Mouse (Mus musculus): ENCODE data around the gene Oprm1.
"Not testable (repeated sequence)": the region's sequence is repeated elsewhere in the genome, so short reads cannot be mapped to it uniquely, and the experiment has no call there.

Oprm1 gene

DNA sequence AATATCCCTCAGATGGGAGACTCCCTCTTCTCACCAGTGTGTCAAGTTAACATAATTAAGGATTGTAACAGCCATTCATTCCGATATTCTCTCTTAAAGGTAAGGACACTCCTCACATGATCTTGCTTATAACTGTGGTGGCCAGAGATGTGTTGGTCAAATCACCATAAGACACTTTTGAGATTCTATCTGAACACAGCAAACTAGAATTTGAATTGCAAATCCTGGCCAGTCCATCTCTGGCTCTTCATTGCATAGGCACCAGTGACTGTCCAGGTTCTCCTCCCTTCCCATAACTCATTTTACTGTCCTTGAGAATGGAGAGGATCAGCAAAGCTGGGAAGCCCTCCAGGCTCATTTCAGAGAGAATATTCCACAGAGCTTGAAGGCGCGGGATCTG lies at the start of gene Oprm1:
Oprm1 (plus strand) TSS at position 301 of the 400 bp plus-strand sequence.
- no peak for DNase-seq (ENCODE audit: low read depth, low spot score)

DNA sequence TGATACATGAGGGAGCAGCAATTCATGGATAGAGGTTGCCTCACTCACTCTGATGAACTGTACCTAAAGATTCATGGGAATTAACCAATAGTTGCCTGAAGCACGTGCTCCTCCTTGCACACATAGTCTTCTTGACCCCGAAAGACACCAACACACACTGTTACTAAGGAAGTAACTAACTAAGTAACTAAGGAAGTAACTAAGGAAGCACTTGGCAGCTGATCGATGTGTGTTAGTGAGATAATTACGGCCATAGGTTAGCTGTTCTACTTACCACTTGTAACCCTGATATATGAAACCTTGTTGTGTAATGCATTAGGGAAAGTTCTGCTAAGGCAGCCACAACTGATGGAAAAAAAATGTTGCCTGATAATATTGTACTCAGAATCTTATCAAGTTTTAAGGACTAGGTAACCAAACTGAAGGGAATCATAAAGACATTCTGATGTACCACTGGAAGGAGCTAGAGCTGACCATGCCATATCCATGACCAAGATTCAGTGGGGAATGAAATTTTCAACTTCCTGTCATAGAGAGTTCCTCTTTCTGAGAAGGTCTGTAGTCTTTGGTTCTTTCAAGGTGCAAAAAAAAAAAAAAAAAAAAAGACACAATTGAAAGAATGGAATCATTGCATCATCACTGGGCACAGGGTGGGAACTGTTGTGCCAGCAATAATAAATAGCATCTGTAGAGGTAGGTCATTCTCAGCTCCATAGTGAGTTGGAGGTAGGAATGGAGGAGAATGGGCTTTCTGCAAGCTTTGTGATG lies 40.9 kb upstream of the Oprm1 start:
- DNase-seq (ENCODE audit: low read depth, low spot score): no peak

DNA sequence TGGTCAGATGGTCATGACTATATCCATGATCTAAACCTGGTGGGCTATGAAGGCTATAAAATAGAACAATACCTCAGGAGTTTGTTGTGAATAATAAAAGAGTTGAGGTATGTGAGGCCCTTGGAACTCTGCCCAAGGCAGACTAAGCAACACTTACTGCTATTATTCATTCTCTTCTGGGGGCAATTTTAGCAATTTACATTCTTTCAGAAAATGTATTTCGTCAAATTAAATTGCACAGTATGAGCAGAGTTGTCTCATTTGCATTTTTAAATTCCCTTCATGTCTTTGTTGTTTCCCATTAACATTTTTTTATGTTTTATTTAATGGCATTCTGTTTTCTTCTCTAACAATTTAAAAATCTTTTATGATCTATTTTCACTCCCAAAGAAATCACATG lies 34.5 kb upstream of the Oprm1 start:
- DNase-seq (ENCODE audit: low read depth, low spot score): no peak

DNA sequence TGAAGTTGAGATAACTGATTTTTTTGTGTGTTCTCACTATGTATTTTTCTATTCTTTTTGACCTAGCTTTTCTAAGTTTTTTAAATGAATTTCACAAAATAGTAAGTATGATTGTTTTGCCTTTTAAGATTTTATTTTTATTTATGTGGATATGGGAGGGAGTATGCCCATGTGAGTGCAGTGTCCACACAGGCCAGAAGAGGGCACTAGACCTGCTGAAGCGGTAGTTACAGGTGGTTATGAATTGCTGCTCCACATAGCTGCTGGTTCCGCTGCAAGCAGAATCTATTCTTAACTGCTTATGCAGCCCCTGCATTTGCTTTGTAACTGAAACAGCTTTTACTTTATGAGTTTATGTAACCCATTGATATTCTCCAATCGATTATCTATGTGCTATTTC lies 29.8 kb upstream of the Oprm1 start:
- DNase-seq (ENCODE audit: low read depth, low spot score): peak; percentile 2

DNA sequence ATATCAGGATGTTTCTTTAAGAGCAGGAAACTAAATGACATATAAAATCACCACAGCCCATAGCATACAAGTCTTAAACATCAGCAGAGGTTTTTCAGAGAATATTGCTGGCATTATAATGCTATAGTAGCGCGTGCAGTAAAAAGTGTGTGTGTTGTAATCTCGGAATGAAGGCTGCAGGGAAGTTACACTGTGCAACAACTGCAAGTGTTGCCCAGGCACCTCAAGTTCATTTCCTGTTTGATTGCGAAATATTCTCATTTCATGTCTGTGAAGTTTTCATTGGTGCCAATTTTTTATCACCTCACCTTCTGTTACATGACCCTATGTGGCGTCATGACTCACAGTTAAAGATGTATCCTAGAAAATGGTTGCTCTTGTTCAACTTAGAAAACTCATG lies 4.9 kb upstream of the Oprm1 start:
- DNase-seq (ENCODE audit: low read depth, low spot score): no peak

DNA sequence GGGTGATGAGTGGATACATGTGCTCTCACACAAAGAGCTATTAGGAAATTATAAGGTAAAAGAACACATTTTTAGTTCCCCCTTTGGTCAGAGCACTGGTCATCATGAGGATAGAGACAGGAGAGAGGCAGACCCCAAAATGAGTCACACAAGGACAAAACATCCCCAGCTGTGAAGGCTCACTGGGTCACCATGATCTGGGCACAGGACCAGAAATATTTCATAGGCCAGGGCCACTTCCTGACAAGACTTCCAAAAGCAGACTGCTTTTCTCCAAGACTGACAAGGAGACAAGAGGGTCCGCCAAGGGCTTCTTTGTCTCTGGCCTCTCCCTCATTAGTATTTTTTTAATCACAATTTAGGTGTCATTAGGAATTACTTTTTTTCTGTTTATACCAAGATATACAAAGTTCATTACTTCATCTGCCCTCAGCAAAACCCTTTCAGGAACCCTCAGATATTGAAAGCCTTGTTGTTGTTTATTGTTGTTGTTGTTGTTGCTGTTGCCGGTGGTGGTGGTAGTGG lies 3.0 kb downstream of the Oprm1 start, which contains the start of gene Gm10945:
Gm10945 (minus strand) TSS at position 475 of the 525 bp plus-strand sequence.
- no peak for DNase-seq (ENCODE audit: low read depth, low spot score)

DNA sequence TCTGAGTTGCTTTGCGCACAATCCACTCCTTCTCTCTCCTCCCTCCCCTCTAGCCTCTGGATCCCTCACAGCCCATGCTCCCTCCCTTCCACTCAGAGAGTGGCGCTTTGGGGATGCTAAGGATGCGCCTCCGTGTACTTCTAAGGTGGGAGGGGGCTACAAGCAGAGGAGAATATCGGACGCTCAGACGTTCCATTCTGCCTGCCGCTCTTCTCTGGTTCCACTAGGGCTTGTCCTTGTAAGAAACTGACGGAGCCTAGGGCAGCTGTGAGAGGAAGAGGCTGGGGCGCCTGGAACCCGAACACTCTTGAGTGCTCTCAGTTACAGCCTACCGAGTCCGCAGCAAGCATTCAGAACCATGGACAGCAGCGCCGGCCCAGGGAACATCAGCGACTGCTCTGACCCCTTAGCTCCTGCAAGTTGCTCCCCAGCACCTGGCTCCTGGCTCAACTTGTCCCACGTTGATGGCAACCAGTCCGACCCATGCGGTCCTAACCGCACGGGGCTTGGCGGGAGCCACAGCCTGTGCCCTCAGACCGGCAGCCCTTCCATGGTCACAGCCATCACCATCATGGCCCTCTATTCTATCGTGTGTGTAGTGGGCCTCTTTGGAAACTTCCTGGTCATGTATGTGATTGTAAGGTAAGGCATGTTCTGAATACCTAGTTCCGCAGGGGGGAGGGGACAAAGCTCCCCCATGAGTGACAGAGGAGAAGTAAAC lies 30.4 kb downstream of the Oprm1 start:
- no peak for DNase-seq (ENCODE audit: low read depth, low spot score)

DNA sequence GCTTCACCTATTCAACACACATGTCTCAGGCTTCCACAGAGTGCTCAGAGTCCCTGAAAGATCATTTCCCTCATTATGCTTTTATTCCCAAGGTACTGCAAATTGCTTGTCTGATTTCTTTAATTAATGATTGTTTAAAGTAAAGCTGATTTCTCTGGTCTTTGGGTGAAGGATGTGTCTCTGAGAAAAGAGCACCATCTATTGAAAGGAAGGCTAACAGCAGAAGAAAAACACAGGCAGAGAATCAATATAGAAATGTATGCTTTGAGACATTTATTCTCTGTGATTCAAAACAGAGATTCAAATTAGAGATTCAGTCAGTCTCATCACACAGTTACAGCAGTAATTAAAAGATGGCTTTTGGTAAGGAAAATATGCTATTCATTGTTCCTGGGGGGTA lies 31.9 kb downstream of the Oprm1 start:
- no peak for DNase-seq (ENCODE audit: low read depth, low spot score)

DNA sequence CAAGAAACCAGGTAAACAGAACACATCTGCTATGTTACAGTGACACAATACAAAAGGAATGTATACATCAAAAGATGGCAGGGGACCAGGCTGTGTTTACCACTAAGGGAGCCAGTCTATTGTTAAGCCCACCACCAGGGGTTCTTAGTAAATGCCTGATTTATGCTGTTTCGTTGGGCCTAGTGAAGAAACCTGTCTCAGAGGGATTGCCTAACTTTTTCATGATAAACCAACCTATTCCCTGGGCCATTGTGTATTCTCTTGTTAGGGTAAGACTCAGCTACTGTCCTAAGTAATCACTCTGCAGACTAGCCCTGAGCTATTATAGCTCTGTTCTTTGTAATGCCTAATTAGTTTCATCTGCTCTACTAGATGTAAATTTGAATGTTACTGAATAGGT lies 62.3 kb downstream of the Oprm1 start:
- DNase-seq (ENCODE audit: low read depth, low spot score): no peak

DNA sequence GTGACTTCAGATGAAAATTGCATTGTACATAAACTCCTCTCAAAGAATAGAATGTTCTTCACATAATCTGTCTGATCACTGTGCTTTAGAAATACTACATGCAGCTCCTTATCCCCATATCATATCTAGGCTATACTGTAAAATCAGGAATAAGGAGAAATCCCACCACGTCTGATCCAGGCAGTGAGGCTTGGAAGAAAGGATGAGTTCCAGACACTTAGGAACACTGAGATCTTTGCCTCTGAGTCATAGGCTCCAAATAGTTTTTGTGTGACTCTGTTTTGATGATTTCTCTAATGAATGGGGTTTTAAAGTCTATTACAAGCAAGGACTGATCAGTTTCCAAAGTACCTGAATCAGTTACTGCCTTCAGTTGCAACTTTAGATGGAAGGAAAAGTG lies 83.9 kb downstream of the Oprm1 start:
- DNase-seq (ENCODE audit: low read depth, low spot score): no peak

DNA sequence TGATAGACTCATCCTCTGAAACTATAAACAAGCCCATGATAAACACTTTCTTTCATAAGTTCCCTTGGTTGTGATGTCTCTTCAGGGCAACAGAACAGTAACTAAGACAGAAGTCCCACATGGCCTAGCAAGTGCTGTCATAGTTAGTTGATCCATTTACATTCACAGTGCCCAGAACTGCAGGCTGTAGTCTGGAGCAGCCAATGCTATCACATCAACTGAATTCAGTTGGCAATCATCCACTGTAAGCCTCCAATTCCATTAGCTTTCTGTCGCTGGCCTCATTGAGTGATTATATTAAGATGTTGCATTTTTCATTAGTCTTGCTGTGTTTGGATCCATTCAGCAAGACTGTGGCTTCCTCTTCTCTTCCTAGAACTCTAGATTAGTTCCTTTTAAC lies 88.0 kb downstream of the Oprm1 start:
- DNase-seq (ENCODE audit: low read depth, low spot score): no peak

DNA sequence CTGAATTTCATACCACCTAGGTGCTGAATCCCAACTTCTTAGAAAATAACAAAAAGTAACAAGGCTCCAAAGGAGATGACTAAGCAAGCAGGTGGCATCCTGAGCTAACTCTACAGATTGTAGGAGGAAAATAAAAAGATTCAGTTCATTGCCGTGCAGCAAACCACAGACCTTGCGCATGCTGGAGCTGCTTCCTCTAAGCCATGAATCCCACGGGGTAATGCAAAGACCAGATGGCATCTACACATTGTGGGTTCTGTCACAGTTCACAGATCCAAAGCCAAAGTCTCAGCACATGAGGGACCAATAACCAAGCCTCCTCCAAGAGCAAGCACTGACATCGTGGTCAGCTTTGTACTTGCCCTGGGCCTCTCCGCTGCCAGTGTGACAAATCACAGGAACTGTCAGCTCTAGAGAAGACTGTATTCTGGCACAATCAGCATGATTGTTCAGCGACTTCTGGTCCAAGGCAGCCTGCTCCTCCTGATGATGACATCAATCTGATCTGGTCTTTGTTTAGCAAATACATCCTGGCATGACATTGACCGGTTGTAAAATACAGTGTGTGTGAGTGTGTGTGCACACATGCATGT lies 90.0 kb downstream of the Oprm1 start:
- no peak for DNase-seq (ENCODE audit: low read depth, low spot score)

DNA sequence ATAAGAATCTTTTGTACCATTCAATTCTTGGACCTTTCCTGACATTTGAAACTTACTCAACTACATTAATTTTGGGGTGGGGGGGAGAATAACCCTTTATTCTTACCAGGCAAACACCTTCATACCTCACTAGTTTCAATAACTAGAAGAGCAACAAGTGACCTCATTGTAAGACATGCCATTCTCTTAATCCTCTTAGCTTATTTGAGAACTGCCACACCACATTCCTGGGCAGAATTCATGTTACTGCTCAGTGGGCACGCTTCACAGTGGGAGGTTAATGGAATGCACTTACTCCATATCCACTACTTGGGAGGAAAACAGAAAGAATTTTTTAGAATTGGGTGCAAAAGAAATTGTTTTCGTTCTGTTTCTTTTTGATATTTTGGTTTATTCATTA lies 90.5 kb downstream of the Oprm1 start:
- no peak for DNase-seq (ENCODE audit: low read depth, low spot score)

DNA sequence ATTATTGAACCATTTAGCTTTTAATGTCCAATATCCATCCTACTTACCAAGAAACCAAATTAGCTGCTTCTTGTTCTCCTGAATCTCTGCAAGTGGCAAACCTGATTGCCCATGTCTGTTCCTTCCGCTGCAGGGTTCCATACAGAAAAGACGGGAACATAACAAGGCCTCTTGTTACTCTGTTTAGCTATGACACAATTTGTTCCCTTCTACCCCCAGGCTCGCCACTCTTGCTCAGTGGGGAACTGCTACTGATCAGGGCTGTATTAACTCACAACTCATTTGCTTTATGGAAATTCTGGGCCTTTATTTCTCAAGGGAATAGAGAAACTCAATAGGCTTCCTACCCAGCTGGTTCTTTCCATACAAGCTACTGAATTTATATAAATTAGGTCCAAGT lies 97.5 kb downstream of the Oprm1 start:
- DNase-seq (ENCODE audit: low read depth, low spot score): no peak

DNA sequence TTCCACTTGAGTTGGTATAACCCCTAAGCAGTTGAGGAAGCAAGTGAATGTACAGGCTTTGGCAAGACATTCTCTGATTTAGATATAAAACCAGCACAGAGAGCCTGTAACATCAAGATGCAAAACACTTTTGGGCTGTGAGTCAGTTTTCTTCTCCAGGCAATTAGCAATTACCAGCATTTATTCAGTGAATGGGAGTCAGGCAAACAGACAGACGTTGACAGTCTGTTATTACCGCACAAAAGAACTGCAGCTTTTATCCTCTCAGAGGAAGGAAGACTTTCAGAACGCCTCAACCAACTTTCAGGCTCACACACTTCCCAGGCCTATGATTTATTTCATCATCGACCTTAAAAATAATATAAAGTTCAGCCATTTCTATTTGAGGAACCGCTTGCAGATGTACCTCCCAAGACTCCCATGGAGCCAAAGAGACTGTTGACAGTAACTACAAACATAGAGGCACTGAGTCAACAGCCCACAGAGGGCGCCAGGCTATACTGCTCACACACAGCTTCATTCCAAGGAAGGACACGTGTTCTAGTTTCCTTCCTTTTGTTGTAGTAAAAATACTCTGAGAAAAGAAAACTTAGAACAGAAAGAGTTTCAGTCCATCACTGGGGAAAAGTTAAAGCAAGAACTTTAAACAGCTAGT lies 113.2 kb downstream of the Oprm1 start:
- DNase-seq (ENCODE audit: low read depth, low spot score): no peak

DNA sequence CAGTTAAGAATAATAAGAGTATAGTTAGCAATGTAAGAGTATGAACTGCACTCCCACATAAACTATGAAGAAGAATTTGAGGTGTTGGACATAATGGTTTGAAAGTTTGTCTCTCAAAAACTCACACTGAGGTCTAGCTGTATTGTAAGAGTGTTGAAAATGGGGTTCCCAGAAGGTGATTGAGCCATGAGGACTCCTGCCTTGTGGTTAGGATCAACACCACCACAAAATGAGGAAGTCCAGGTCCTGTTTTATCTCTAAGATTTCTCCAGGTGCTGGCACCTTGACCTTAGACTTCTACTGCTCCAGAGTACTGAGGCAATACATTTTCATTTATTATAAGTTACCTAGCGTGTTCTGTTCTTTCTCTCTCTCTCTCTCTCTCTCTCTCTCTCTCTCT lies 115.6 kb downstream of the Oprm1 start:
- no peak for DNase-seq (ENCODE audit: low read depth, low spot score)

DNA sequence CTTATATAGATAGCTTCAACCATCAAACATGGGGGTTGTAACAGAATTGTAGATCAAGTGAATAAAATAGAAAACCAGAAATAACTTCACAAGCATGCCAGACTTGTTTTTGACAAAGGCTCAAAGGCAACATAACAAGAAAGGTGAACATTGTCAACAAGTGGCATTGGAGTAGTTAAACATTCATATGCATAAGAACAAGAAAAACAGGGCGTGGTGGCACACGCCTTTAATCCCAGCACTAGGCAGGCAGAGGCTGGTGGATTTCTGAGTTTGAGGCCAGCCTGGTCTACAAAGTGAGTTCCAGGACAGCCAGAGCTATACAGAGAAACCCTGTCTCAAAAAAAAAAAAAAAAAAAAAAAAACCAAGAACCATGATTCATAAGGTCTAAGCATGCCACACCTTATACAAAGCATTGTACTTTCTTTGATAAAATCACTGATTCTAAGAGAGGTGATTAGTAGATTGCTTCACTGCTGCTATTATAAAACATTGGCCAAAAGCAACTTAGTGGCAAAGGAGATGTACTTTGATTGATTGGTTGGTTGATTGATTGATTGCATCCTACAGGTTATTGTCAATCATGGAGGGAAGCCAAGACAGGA lies 120.1 kb downstream of the Oprm1 start:
- no peak for DNase-seq (ENCODE audit: low read depth, low spot score)

DNA sequence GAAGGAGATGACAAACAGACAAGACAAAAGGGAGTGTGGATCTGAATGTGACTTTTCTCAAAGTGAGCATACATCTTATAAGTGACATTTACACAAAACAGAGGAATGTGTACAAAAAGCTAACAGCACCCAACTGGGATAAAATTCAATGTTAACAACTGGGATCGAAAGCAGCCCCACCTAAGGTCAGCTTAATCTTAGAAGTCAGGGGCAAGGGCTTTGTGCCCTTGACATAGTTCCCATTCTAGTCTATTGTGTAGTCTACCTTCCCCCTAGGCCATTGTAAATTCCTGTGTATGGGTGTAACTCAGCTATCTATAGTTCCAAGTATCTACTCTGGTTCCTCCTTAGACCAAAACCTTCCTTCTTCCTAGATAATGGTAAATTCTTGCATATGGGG lies 123.7 kb downstream of the Oprm1 start:
- DNase-seq (ENCODE audit: low read depth, low spot score): not testable (repeated sequence)

DNA sequence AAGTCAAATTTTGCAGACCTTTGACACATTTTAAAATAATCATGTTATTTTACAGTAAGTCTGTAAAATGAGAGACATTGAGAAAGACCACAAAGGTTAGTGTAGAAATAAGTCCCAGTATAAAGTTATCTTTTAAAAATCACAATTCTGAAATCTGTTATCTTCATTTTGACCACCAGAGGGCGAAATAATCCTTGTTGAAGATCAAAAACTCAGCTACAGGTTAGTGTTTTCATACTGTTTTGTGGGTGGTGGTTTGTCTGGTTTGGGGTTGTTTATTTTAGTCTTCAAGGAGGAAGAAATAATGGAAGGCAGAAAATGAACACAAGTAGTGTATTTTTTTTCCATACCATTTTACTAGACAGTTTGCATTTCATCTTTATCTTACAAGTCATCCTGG lies 127.2 kb downstream of the Oprm1 start:
- peak; percentile 43 for DNase-seq (ENCODE audit: low read depth, low spot score)

DNA sequence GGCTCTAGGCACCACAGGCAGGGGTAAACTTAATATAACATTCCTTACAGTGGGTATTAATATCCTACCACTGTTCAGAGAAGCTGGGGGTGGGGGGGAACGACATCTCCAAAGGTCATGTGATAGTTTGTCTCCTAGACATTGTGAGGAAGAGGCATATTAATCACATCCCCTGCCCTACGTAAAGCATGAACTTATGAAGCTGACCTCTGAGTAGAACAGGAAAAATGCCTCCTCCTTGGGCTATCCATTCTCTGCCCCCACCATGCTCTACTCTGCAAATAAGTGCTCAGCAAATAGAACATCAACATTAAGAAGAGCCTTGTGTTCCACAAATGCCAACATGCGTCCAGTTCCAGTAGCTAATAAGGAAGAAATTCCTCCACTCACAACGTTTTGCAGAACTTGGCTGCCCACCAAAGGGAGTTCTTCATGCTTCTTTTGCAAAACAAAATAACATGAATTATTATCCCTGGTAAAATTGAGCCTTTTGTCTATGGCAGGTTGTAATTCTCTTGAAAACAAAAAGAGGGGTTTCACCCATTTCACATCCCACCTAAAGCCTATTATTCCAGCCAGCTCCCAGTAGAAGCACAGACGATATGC lies 131.4 kb downstream of the Oprm1 start:
- no peak for DNase-seq (ENCODE audit: low read depth, low spot score)

DNA sequence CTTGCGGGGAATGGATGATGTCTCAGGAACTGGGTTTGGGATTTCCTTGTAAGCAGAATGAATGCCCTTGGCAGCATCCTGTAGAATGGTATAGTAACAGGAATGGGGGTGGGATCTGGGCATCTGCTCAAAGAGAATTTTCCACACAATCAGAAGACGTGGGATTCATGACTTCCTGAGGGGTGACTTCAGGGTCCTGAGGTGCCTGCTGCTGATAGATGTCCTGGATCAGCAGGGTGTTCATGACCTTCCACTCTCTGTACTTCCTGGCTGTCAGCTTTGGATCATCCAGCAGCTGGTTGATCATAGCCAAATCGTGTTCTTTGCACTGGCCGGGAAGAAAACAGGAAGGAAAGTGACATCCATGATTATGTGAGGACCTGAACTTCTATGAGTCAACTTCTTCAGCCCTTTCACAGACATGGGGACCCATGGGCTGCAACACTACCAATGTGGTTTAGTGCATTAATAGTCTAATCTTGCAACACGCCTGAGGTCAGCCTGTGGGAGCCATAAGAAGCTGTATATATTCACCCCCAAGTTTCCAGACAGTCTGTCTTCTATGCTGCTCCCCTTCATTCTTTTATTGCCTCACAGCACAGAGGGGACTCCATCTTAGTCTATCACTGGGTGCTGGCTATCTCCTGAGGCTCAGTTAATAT lies 132.2 kb downstream of the Oprm1 start:
- no peak for DNase-seq (ENCODE audit: low read depth, low spot score)

Data from A20 (cell line).